Mouse (Mus musculus): ENCODE measurements around the gene Ccdc92b.

Ccdc92b gene

GRCm38 (mm10) chr11:74613428-74613827 is 6.0 kb upstream of the Ccdc92b start:
- no peak for DNase-seq

- no peak for DNase-seq
Measured at GRCm38 (mm10) chr11:74615571-74615970, 3.8 kb upstream of the Ccdc92b start.

- DNase-seq: peak in 1 of 2 experiments; percentile 67
Measured at GRCm38 (mm10) chr11:74619956-74620300, 523 bp downstream of the Ccdc92b start.

- DNase-seq: no peak
Measured at GRCm38 (mm10) chr11:74621974-74622669, 2.7 kb downstream of the Ccdc92b start.

GRCm38 (mm10) chr11:74623693-74624092 is 4.3 kb downstream of the Ccdc92b start:
- peak; percentile 55 to 67 for DNase-seq

- DNase-seq: no peak
Measured at GRCm38 (mm10) chr11:74625333-74625732, 5.9 kb downstream of the Ccdc92b start.

- no peak for DNase-seq
Measured at GRCm38 (mm10) chr11:74627481-74627880, 8.1 kb downstream of the Ccdc92b start.

GRCm38 (mm10) chr11:74631880-74632789 is 12.7 kb downstream of the Ccdc92b start:
- DNase-seq: no peak

- DNase-seq: peak; percentile 88 to 93
Measured at GRCm38 (mm10) chr11:74634490-74635275, 15.3 kb downstream of the Ccdc92b start.

GRCm38 (mm10) chr11:74637486-74637885 is 18.1 kb downstream of the Ccdc92b start:
- DNase-seq: peak in 1 of 2 experiments; percentile 26

GRCm38 (mm10) chr11:74637971-74638790 is 18.8 kb downstream of the Ccdc92b start:
- DNase-seq: peak; percentile 85 to 86

- DNase-seq: no peak
Measured at GRCm38 (mm10) chr11:74638791-74639411, 19.5 kb downstream of the Ccdc92b start.

- no peak for DNase-seq
Measured at GRCm38 (mm10) chr11:74639628-74640027, 20.2 kb downstream of the Ccdc92b start.

- DNase-seq: no peak
Measured at GRCm38 (mm10) chr11:74647966-74648365, 28.6 kb downstream of the Ccdc92b start.

- no peak for DNase-seq
Measured at GRCm38 (mm10) chr11:74648676-74649075, 29.3 kb downstream of the Ccdc92b start.

GRCm38 (mm10) chr11:74649095-74649646 is 29.8 kb downstream of the Ccdc92b start, which contains the start of gene Cluh:
Gene Cluh, plus strand, starts transcription at chr11:74649495.
- peak; percentile 98 for DNase-seq

GRCm38 (mm10) chr11:74649647-74650551 is 30.5 kb downstream of the Ccdc92b start:
- peak; percentile 59 to 71 for DNase-seq

GRCm38 (mm10) chr11:74650576-74651100 is 31.2 kb downstream of the Ccdc92b start:
- DNase-seq: no peak

- peak; percentile 30 to 47 for DNase-seq
Measured at GRCm38 (mm10) chr11:74652791-74653191, 33.4 kb downstream of the Ccdc92b start.

- DNase-seq: no peak
Measured at GRCm38 (mm10) chr11:74653385-74653784, 34.0 kb downstream of the Ccdc92b start.

Data from cerebellum, postnatal 10 days (tissue).